Mouse (Mus musculus) heart, adult 11 months (tissue): ENCODE measurements around the gene Acvrl1.
A peak's percentile ranks its signal among the peaks of the same experiment; 100 is the strongest.

ENCODE experiments used
- DNase-seq: peaks from one replicate; pipeline ENCODE4 v3.0.0; 2022

Gene Acvrl1

DNA sequence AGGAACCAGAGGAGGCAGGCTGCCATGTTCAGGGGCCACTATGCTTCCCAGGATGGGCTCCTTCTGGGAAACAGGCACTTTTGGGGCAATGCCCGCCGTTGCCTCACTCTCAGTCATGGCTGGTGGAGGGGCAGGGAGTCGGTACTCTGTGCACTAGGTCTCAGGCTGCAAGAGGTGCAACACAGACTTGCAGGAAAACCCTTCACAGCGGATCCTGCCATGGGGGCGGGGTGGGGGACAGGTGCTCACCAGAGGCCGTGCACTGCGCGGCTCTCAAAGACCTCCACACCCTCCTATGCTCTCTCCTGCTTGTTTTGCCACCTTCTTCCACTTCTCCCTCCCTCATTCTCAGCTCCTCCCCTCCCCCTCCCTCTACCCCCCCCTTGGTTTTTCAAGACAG is 14.3 kb downstream of the Acvrl1 start:
- DNase-seq = peak; percentile 90

DNA sequence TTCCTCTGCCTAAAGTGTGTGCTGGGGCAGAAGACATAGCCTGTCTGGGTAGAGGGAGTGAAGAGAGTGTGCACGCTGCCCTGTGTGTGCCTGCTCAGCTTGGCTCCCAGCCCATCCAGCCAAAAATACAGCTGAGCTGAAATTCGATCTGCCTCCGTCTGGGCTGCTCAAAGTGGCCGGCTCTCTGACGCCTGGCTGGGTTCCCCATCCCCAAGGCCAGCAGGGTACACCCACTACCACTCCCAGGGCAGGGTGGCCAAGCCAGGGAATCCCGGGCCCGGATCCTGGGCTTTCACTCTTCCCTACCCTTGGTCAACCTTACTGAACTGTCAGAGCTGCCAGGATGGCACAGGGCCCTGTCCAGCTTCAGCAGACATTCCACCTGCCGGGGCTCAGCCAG is 15.2 kb downstream of the Acvrl1 start:
- DNase-seq = peak; percentile 99

DNA sequence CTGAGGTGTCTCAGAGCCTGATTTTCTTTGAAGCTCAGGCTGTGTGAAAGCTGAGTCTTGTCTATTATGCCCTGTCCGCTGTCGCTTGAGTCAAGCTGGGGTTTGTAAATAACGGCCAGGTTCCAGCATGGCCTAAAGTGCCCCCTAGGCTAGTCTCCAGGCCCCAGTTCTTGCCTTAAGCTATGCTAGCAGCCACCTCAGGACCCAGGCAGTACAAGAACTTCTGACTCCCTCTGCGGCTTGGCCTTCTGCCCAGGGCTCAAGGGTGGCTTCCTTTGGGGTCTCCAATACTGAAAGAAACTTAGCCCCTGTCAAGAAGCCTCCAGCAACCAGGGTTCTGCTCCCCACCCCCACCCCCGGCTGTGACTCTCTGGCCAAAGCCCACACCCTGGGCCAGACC is 15.9 kb downstream of the Acvrl1 start:
- DNase-seq = peak; percentile 92

DNA sequence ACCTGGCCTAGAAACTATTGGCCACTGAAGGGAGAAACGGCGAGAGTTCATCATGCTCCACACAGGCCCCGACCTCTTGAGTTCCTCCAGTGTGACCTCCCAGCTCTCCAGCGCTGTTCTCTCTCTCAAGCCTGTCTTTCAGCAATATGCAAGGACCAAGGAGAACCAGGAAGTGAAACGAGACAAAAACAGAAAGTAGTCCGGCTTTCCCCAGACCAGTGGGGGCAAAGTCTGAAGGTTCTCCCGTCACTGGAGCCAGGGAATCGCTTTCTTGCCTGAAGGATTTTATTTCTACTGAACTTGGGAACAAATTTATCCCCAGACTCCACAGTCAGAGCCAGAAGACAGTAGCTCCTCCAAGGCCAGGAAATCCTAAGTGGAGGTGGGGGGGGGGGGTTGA is 16.5 kb downstream of the Acvrl1 start:
- DNase-seq = peak; percentile 94

DNA sequence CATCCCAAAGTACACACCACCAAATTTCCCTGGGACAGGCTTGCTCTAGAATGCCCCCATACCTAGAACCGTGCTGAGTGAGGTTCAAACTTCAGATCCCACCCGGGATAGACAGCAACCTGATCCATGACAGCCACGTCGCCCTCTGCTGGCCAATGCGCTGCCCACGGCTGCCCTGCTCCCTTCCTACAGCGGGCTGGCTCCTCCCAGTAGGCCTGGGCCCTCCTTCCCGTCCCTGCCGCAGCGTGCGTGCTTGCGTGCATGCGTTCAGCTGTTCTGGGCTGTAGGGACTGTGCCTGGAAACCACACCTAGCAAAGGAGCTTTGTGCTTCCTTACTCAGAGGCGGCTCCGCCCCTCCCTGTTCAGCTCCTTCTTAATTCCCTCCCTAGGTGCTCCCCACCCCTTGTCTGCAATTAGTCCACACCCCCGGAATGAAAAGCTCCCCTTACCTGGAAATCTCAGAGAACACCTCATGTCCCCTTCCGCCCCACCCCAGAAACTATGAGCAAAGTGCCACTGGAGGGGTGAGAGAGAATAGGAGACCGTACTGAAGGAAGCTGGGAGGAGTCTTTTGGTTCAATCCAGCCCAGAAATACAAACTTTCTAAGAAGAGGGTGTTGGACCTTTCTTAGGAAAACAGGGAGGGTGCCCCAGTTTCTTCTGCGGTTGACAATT is 17.2 kb downstream of the Acvrl1 start:
- DNase-seq = peak; percentile 100

DNA sequence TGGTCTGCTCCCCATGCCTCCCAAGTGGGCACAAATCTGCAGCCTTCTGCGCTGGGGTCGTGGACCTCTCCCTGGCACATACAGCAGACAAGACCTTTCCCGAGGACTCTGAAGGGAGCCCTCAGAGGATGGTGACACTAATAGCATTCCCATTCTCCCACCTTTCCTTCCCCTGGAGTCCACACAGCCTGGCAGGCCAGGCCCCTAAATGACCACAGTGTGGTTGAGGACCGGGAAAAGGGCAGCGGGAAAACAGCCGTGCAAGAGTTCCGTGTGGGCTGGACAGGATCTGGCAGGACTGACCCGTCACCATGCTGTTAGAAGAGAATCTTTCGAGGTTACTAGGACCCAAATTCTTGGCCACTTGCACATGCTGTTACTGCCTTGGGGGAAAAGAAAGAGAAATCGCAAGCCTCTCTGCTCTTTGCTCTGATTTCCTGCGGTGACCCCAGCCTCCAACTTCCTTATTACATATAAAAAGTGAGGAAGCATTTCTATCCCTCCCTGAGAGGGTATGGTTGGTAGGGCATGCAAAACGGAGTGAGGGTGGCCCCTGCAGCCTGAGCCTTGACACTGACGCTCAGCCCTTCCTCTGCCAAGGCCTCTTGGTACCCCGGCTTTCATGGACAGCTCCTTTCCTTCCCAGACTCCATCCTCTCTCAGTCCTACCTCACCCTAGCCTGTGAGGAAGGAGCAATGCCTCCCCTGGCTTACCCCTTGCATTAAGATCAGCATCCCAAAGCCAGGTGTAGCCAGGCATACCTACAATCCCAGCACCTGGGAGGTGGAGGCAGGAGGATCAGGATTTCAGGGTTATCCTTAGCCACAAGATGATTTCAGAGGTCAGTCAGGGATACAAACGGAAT is 18.0 kb downstream of the Acvrl1 start:
- peak; percentile 95 for DNase-seq

DNA sequence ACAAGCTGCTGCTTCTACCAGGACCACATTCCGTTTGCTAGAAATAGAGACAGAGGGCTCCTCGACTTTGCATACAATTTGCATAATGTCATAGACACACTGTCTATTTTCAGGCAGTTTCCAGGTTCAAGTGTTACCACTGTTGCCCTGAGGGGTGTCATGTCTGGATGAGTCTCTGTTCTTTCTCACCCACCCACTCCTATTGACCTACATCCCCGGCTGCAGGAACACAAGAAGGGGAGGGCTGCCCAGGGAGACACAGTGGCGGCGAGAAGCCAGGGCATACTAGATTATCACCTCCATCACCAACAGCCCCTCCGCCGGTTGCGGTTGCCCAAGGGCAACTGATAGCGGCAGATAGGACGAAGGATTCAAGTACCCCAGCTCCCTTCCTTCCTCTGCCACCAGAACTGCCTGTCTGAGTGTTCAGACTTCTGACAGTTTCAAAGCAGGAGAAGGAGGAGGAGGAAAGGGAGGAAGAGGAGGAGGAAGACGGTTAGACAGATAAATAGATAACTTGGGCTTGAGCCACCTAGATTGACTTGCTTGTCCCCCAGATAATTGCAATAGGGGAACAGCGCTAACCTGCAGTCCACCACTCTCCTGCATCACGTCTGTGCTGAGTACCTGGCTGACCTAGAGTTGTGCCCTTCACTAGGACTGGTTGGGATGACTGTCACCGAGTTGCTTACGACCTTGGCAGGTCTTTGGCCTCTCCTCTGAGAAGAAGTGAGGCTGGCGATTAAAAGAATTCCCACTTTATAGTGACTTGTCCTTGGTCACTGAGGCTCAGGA is 19.0 kb downstream of the Acvrl1 start:
- DNase-seq = peak; percentile 92

DNA sequence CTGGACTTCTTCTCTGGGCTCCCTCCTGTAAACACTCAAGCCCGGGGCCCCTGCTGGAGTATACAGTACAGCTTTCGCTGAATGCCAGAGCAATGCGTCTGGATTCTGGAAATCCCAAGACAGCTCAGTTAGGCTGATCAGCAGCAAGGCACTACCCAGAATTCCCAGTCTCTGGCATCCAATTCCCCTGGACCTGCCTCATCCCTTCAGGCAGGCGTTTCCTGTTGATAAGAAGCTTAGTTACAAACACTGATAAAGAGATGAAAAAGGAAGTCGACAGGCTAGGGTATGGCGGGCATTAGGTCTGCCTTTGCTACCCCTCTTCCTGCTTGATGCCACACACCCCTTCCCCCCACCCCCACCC is 19.6 kb downstream of the Acvrl1 start:
- peak; percentile 97 for DNase-seq

DNA sequence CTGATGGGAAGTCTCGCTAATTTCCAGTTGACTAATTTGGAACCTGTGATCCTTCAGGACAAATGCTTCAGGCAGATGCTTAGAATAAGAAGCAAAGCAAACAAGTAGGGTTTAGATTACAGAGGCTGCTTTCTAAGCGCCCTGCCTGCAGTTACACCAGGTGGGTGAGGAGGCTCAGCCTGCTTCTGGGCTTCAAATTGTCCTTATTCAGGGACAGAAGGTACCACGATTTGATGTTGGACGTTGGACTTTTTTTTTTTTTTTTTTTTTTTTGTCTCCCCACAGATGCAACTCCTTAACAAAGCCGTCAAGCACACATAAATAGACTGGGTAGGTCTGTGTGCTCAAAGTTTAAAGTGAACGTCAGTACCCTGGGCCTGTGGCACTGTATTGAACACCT is 20.3 kb downstream of the Acvrl1 start:
- DNase-seq = no peak

DNA sequence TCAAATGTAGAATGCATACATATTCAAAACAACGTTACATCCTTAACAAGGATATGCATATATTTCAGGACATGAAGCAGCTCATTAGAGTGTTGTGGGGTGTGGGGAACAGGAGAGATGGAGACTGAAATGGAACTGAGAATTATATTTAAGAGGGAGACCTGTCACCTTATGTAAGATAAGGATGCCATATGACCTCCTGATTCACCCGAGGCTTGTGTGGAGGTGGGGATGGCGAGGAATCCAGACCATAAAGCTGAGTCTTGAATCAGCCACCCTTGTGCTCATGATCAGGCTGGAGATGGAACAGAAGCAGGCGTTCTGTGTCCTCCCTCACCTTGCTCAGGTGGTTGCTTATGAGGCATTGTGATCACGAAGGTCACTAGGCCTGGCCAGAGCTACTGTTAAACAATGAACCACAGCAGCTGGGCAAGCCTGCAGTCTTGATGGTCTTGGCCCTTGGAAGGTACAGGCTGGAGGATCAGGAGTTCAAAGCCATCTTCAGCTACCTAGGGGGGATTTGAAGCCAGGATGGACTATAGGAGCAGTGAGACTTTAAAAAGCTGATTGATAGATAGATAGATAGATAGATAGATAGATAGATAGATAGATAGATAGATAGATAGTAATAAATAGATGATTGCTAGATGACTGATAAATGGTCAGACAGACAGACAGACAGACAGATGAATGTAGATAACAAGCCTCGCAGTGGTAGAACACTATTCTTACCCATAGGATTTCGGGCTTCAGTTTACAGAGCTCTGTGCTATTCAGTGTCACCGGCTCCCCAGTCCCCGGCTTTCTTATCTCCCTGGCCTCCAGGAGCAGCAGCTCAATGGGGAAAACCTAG is 23.3 kb downstream of the Acvrl1 start:
- DNase-seq = no peak

DNA sequence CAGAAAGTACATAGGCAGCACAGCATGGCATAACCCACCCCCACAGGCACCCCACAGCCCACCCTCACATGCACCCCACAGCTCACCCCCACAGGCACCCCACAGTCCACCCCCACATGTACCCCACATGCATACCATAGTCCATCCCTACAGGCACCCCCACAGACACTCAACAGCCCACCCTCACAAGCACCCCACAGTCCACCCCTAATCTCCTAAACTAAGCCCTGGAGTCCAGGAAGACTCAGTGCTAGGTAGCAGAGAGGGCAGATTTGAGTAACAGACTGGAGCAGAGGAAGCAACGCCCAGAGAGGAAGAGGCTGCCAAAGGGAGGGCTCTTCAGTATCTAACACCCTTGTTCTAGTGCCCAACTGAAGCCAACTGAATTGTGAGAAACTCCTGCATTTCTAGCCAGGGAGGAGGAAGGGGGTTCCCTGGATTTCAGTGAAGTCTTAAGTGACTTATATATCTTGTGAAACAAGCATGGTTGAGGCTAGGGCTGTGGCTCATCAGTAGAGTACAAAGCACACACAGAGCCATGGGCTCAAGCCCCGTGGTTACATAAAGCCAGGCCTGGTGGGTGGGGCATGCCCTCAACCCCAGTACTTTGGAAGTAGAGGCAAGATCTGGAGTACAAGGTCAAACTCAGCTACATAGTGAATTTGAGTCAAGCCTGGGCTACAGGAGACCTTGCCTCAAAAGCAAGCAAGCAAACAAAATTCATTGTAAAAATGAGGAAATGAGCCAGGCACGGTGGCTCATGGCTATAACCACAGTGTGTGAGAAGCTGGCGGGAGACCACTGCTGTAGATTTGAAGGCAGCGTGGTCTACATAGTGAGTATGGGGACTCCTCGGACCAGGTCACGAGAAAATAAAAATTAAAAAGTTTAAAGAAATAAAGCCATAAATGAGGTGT is 26.6 kb downstream of the Acvrl1 start:
- no peak for DNase-seq

DNA sequence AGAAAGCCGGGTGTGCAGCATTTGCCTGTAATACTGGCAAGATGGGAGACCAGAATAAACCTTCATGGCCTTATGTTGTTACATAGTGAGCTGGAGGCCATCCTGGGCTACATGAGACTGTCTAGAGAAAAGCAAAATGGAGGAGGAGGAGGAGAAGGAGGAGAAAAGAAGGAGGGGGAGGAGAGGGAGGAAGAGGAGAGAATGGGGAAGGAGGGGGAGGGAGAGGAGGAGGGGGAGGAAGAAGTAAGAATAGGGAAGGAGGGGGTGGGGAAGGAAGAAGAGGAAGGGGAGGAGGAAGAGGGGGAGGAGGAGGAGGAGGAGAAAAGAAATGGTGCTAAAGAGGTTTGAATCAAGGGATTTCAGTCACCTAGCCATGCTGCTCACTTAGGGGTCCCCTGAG is 31.8 kb downstream of the Acvrl1 start:
- DNase-seq = no peak

DNA sequence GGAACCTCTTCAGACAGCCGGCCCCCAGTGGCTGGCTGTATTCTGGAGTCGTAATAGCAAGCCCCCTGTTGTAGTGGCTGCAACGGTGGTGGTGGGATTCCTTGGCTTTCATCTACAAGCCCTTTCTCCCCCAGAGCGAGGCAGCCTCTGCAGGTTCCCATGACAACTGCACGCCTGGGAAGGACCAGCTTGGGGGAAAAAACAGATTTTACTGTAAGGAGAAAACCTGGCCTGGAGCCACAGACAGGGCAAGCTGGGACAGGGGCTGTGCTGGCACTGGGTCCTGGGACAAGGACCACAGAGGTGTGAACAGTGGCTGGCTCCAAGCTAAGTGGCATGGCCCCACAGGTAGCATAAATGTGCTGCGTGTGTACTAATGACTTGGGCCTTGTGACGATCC is 32.3 kb downstream of the Acvrl1 start:
- DNase-seq = peak; percentile 87

DNA sequence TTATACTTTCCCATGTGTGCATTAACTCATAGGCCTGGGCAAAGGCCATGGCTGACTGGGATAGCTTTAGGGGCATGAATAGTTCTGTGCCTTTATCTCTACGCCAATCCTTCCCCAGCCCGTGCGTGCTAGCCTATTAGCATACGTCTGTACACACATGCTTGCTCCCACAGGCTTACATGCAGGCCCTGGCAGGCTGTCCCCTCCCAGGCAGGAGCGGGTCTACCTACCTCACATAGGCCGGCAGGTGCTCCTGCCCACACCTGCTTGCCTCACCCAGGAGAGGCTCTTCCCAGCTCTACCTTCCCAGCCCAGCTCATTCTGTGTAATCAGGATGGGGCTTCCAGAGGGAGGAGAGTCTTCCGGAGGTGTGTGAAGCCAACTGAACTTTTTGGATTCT is 33.2 kb downstream of the Acvrl1 start:
- no peak for DNase-seq

DNA sequence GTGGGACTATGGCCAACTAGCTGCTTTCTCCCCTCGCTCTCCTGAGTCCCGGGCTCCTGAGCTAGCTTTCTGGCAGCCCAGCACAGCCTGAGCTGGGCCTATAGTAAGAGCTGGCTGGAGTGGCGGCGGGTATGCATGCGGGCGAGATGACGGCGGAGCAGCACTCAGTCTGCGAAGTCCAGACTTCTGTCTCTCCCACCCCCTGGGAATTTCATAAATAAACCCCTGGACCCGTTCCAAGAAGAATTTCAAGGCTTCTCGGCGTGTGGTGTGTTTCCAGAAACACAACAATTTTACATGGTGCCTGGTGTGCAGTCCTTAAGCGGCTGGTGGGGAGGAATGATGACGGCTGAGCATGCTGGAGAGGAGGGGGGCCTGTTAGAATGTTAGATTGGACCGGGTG is 34.7 kb downstream of the Acvrl1 start:
- peak; percentile 93 for DNase-seq

DNA sequence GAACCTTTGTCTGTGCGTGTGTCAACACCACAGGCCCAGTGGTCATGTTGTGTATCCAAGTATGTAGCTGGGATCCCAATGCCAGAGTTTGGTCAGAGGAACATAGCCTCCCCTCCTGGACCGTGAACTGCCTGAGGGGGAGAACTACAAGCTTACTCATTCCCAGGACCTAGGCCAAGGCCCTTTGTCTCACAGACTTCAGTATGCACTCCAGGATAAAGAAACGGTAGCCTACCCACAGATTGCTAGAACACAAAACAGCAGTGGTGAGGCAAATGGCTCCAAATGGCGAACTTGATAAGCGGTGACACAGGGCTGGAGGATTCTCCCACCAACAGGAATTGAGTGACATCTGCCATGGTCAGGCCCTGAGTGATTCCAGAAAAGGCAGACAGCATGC is 35.5 kb downstream of the Acvrl1 start:
- DNase-seq = peak; percentile 95

DNA sequence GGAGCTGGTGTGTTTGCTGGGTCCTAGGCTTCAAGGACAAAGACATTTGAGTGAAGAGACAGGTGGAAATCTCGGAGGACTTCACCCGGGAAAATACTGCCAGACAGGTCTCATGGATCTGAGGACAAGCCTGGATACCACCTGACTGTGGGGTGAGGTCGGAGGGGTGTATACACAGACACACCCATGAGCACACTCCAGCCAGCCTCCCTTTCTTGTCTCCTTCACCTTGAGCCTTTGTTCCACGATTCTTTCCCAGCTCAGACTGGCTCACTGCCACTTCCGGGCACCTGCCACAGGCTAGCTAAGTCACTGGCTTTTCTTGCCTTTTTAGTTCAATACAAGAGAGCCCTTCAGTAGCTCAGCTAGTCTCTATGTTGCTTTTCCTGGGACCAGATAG is 36.0 kb downstream of the Acvrl1 start:
- DNase-seq = no peak

DNA sequence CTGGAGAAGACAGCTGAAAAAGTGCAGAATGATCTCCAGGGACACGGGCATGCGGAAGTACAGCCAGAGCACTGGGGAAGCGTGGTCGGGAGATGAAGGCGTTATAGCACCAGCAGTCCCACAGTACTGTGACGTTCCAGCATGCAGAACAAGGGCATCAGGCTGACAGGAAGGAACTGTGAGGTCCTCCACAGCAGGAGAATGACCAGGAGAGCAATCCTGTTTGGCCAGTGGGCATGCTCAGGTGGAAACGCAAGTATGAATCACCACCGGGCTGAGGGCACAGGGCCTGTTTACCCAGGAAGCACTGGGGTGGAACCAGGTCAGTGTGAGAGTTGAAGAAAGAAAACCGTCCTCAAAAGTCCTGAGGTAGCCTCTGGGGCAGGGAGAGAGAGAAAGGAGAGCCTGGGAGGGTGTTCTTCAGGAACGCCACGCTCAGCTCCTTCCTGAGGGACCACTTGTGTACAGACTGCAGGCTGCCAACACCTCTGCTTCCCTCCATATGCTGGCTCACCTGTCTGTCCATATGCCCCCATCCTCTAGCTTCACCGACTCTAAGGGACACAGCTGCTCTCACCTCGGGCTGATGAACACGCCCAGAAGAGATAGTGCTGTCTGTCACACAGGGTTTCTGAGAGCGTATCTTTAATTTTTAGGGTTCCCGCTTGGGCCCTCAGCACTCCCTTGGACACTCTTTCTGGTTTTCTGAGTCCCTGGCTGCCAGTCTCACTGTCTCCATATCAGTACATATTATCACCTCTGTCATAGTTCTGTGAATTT is 37.5 kb downstream of the Acvrl1 start:
- peak; percentile 91 for DNase-seq

DNA sequence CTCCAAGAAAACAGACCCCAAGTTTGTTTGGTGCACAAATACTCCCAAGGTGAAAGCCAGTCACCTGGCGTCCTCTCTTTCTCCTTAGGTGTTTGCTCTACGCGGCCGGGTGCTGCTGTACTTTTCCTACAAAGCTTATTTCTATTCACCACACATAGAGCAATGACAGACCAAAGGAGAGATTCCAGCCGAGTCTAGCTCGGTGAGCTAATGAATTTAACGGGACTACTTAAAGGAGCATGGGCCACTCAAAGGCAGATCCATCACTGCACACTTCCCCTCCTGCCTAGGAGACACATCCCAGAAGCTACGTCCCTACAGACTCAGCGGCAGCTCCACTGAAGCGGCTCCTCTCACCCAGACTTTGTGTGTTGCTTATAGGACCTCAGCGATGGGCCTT is 39.2 kb downstream of the Acvrl1 start:
- no peak for DNase-seq

DNA sequence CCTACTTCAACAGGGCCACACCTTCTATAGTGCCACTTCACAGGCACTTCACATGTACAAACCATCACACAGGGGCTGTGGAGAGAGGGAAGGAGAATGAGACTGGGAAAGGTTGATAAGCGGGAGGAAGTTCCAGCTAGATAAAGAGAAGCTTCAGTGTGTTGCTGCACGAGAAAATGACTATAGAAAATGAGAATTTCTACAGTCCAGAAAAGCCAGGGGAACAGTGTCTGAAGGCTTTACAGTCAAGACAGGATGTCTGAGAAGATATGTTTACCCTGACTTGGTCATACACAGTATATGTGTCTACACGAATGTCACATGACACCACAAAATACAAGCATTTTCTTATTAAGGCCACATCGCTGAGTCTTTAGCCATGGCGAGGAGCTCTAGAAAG is 41.6 kb downstream of the Acvrl1 start:
- no peak for DNase-seq
